Mouse (Mus musculus) hindbrain, embryonic 12.5 days (tissue): ENCODE results near the gene Fndc7. TPM values are rescaled to one million over a fixed set of nuclear protein-coding genes. Genes with fewer than 3 reads are reported as not detected.
"Not testable (repeated sequence)": the region's sequence is repeated elsewhere in the genome, so short reads cannot be mapped to it uniquely, and the experiment has no call there.

Experiments
- ATAC-seq: fragments of 200-750 bp; cut with Nextera tagmentation; 2 replicates; pipeline ENCODE4 v1.8.0; 2017; ENCODE audit warnings: moderate TSS enrichment; ENCODE audit not compliant: low FRiP score
- H3K27ac ChIP-seq: fragments of 300-500 bp; sonication (generic); 2 replicates; pipeline ENCODE4 v1.5.1; 2016; ENCODE audit warnings: mild to moderate bottlenecking
- H3K27me3 ChIP-seq: fragments of 300-500 bp; sonication (generic); 2 replicates; pipeline ENCODE4 v1.6.1; 2016; ENCODE audit warnings: mild to moderate bottlenecking
- H3K36me3 ChIP-seq: fragments of 300-500 bp; sonication (generic); 2 replicates; pipeline ENCODE4 v1.6.1; 2016; ENCODE audit warnings: mild to moderate bottlenecking
- H3K4me1 ChIP-seq: fragments of 300-500 bp; sonication (generic); 2 replicates; pipeline ENCODE4 v1.6.1; 2016
- H3K4me2 ChIP-seq: fragments of 300-500 bp; sonication (generic); replicated peaks from 2 replicates; pipeline ENCODE4 v1.6.1; 2016; ENCODE audit warnings: mild to moderate bottlenecking
- H3K4me3 ChIP-seq: fragments of 300-500 bp; sonication (generic); 2 replicates; pipeline ENCODE4 v1.5.1; 2016; ENCODE audit warnings: mild to moderate bottlenecking
- H3K9ac ChIP-seq: fragments of 300-500 bp; sonication (generic); 2 replicates; pipeline ENCODE4 v1.6.1; 2016; ENCODE audit warnings: mild to moderate bottlenecking, moderate library complexity
- H3K9me3 ChIP-seq: fragments of 300-500 bp; sonication (generic); replicated peaks from 2 replicates; pipeline ENCODE4 v1.6.1; 2016; ENCODE audit warnings: mild to moderate bottlenecking
- WGBS: fragments of 180-500 bp; shearing (Covaris S2); methylation state at CpG from one replicate; pipeline ENCODE4 v1.1.7; 2016; 5-methylcytosine and 5-hydroxymethylcytosine counted together
- polyA plus RNA-seq: library from polyadenylated mRNA; unstranded; fragments of >200 nt; fragmentation: Nextera tagmentation; extraction: Ambion mirVana; gene quantifications from 2 replicates; pipeline ENCODE4 v1.2.1, GENCODE M21; 2016

Fndc7 gene
- polyA plus RNA-seq, 1 experiment from 2014 or later, result 0.12 TPM

DNA sequence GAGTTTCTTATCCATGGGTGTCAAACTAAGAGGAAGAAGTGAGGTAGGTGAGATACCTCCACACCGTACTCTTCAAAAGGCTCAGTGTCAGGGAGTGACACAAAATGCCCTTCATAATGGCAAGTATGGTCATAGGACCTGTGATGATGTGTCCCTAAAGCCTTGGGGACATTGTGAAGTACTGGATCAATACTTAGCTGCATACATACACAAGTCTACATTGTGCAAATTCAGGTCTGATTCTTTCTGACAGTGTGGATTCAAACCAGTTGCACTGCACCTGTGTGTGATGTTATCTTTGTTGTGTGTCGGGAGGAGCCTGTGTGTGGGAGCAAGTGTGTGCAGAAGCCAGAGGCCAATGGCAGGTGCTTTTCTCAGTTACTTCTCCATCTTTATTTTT is 38.7 kb downstream of the Fndc7 start:
- no peak overlapping the region for H3K27ac ChIP-seq
- no peak overlapping the region for H3K9ac ChIP-seq
- H3K4me3 ChIP-seq, result no peak overlapping the region
- WGBS, result 87% methylated on average over 2 of the region's 2 CpGs
- peaks cover 11% of the 10 kb centered on the region for H3K4me1 ChIP-seq
- no peak for ATAC-seq
- no peaks in the 10 kb centered on the region for H3K36me3 ChIP-seq
- no peak overlapping the region for H3K4me2 ChIP-seq
- no peaks in the 10 kb centered on the region for H3K9me3 ChIP-seq
- H3K27me3 ChIP-seq, result no peaks in the 10 kb centered on the region

DNA sequence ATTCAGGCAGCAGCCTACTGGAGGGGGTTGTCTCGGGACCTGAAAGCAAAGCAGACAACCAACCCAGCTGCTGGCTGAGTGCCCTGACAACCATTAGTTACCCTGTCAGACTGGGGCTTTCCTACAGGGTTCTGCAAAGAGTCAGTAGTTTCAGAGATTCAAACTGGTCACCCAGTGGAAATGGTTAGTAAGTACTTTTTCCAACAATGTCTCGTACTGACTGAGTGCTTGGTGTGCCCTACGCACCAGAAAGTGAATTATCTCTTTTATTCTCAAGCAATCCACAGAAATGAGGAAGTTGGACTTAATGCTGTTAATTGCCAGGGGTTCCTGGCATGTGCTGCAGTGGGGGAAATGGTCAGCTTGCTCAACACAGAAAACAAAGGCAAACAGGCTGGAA is 39.3 kb downstream of the Fndc7 start:
- 58% methylated on average over 3 of the region's 3 CpGs for WGBS
- H3K4me3 ChIP-seq, result no peak overlapping the region
- no peaks in the 10 kb centered on the region for H3K27me3 ChIP-seq
- H3K9ac ChIP-seq, result no peak overlapping the region
- no peaks in the 10 kb centered on the region for H3K36me3 ChIP-seq
- no peak for ATAC-seq
- peaks cover 7% of the 10 kb centered on the region for H3K4me1 ChIP-seq
- no peak overlapping the region for H3K27ac ChIP-seq
- no peaks in the 10 kb centered on the region for H3K9me3 ChIP-seq
- H3K4me2 ChIP-seq, result no peak overlapping the region

GRCm38 (mm10) chr3:108846616-108847015 is 43.2 kb downstream of the Fndc7 start:
- ATAC-seq, result no peak
- Histone ChIP-seq H3K4me2 (no peak overlapping the region), H3K4me1 (no peaks in the 10 kb centered on the region), H3K36me3 (no peaks in the 10 kb centered on the region), H3K27me3 (no peaks in the 10 kb centered on the region), H3K9ac (no peak overlapping the region), H3K4me3 (no peak overlapping the region), H3K9me3 (no peaks in the 10 kb centered on the region), H3K27ac (no peak overlapping the region)
- WGBS, result 82% methylated on average over 3 of the region's 3 CpGs

DNA sequence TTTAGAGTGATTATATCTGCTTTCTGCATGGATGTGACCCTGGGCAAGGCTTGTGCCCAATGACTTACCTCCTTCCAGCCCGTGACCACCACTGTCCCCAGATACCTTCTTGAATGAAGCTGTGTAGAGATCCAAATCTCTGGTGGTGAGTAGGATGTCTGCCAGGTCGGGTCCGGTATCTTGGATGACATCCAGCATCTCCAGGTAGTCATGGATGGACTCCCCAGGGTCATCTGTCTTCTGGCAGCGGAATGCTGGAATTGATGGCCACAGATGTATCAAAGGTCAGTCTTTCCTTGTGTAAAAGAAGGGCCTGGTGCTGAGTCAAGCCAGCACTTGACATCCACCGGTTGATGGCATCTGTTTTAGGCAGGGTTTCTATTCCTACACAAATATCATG is 45.3 kb downstream of the Fndc7 start:
- Histone ChIP-seq H3K36me3 (no peaks in the 10 kb centered on the region), H3K9ac (no peak overlapping the region), H3K27ac (no peak overlapping the region), H3K27me3 (no peaks in the 10 kb centered on the region), H3K9me3 (no peaks in the 10 kb centered on the region), H3K4me2 (no peak overlapping the region), H3K4me1 (peaks cover under 1% of the 10 kb centered on the region; the same call in 1 of the 2 replicates), H3K4me3 (no peak overlapping the region)
- WGBS, result 82% methylated on average over 5 of the region's 5 CpGs
- no peak for ATAC-seq

DNA sequence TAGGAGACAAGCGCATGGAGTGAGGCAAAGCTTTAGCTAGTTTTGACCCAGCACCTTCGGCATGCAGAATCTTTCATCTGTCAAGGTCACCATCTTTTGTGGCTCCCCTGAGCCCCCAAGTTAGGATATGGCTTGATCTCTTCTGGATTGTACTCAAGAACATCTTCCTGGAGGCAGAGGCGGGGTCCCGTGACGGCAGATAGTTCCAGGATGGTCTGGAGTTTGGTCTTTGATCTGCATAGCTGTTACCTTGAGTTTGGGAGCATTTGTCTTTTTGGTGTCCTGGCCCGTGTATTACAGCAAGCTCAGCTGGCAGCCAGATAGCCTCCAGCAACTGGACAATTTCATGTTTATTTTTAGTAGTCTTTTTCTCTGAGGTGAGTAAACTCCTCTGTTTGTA is 45.8 kb downstream of the Fndc7 start:
- H3K4me1 ChIP-seq, result peaks cover 4% of the 10 kb centered on the region
- WGBS, result 92% methylated on average over 6 of the region's 6 CpGs
- H3K27me3 ChIP-seq, result no peaks in the 10 kb centered on the region
- no peaks in the 10 kb centered on the region for H3K36me3 ChIP-seq
- ATAC-seq, result no peak
- H3K4me3 ChIP-seq, result no peak overlapping the region
- no peaks in the 10 kb centered on the region for H3K9me3 ChIP-seq
- H3K27ac ChIP-seq, result no peak overlapping the region
- no peak overlapping the region for H3K4me2 ChIP-seq
- H3K9ac ChIP-seq, result no peak overlapping the region

- no peaks in the 10 kb centered on the region for H3K27me3 ChIP-seq
- no peaks in the 10 kb centered on the region for H3K9me3 ChIP-seq
- no peak overlapping the region for H3K9ac ChIP-seq
- peak; percentile 65 for ATAC-seq
- no peak overlapping the region for H3K27ac ChIP-seq
- peak overlapping the region; percentile 74 for H3K4me2 ChIP-seq
- H3K4me3 ChIP-seq, result peak overlapping the region; percentile 70
- no peaks in the 10 kb centered on the region for H3K36me3 ChIP-seq
- WGBS, result 60% methylated on average over 4 of the region's 4 CpGs
- peaks cover 5% of the 10 kb centered on the region for H3K4me1 ChIP-seq
Measured at GRCm38 (mm10) chr3:108840716-108841054, 49.1 kb downstream of the Fndc7 start.

- peak within 1 kb of the TSS; percentile 70 for H3K4me3 ChIP-seq
- H3K4me2 ChIP-seq, result peak within 1 kb of the TSS; percentile 74
- H3K27me3 ChIP-seq, result no peaks in the 10 kb centered on the region
- H3K9me3 ChIP-seq, result no peaks in the 10 kb centered on the region
- H3K27ac ChIP-seq, result peak within 1 kb of the TSS; percentile 66
- H3K36me3 ChIP-seq, result no peaks in the 10 kb centered on the region
- peak; percentile 97 for ATAC-seq
- peaks cover 5% of the 10 kb centered on the region for H3K4me1 ChIP-seq
- peak within 1 kb of the TSS; percentile 60 for H3K9ac ChIP-seq
- under 1% methylated on average over 56 of the region's 56 CpGs for WGBS
Measured at GRCm38 (mm10) chr3:108840000-108840715, 49.6 kb downstream of the Fndc7 start, which contains the start of gene Stxbp3. TSS of gene Stxbp3 (minus strand) at chr3:108840526.

- Histone ChIP-seq H3K36me3 (no peaks in the 10 kb centered on the region), H3K9ac (peak overlapping the region; percentile 60), H3K4me2 (peak overlapping the region; percentile 74), H3K4me3 (peak overlapping the region; percentile 70), H3K27me3 (no peaks in the 10 kb centered on the region), H3K9me3 (no peaks in the 10 kb centered on the region), H3K4me1 (peaks cover 5% of the 10 kb centered on the region), H3K27ac (peak overlapping the region; percentile 66; the same call in 1 of the 2 replicates)
- no peak for ATAC-seq
- WGBS, result 9% methylated on average over 8 of the region's 8 CpGs
Measured at GRCm38 (mm10) chr3:108839647-108839999, 50.2 kb downstream of the Fndc7 start.

DNA sequence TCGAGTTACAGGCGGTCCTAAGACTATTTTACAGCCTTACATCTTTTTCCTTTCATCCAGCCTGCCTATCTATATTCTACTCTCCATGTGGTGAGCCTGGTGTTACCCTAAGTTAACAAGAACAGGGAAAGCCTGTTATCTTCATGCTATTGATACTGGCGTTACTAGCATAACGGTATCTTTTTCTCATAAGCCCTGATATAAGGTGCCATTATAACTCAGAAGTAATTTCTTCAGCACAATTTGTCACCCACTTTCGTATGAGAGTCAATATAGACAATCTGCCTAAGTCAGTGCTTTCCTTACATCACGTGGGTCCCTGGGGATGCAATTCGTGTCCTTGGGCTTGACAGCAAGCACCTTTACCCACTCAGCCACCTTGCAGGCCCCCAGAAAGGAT is 50.8 kb downstream of the Fndc7 start:
- H3K9ac ChIP-seq, result no peak overlapping the region
- no peaks in the 10 kb centered on the region for H3K27me3 ChIP-seq
- WGBS, result 86% methylated on average over 7 of the region's 7 CpGs
- peak overlapping the region; percentile 74 for H3K4me2 ChIP-seq
- no peak for ATAC-seq
- H3K4me3 ChIP-seq, result peak overlapping the region; percentile 70; the same call in 1 of the 2 replicates
- no peak overlapping the region for H3K27ac ChIP-seq
- H3K36me3 ChIP-seq, result 0 out of 2 replicates have a peak, but pooled peaks cover 3% of the 10 kb centered on the region
- H3K4me1 ChIP-seq, result peaks cover 5% of the 10 kb centered on the region
- H3K9me3 ChIP-seq, result no peaks in the 10 kb centered on the region

DNA sequence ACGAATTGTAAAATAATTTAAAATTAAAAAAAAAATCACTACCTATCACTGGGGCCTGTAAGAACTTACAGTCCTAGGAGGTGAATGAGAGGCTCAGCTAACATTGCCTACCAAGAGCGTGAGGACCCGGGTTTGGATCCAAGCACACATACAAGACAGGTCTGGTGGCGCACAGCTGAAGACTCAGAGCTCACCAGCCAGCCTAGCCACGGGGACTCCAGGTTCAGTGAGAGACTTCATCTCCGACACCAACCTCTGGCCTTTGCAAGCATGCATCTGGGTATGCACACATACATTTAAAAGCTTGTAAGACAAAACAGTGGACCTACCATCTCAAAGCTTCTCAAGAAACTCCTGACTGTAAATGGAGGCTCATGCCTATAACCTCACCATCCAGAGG is 52.9 kb downstream of the Fndc7 start:
- Histone ChIP-seq H3K27ac (no peak overlapping the region), H3K9ac (no peak overlapping the region)
- 96% methylated on average over 6 of the region's 6 CpGs for WGBS

DNA sequence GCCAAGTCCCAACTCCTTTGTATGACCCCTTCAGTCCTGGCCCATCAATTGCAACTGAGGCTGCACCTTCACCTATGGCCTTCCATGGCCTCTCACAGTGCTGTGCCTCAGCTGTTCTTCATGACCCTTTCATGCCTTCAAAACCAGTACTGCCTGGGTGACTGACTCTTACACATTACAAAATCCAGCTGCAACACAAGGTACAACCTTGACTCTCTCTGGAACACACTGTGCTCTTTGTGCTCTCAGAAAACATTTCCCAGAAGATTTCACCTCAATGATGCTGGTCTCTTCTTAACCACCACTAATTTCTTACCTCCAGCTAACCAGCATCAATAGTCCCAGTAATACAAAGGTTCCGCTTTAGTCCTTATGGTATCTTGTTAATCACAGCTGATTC is 56.1 kb downstream of the Fndc7 start:
- WGBS, result 98% methylated on average over 1 of the region's 1 CpGs
- not testable (repeated sequence) for H3K36me3 ChIP-seq, ATAC-seq

More for the DNA sequence above, 52.9 kb downstream of the Fndc7 start:
- Histone ChIP-seq H3K36me3 (0 out of 2 replicates have a peak, but pooled peaks cover 3% of the 10 kb centered on the region), H3K27me3 (no peaks in the 10 kb centered on the region), H3K9me3 (no peaks in the 10 kb centered on the region), H3K4me3 (no peak overlapping the region), H3K4me2 (no peak overlapping the region), H3K4me1 (peaks cover 5% of the 10 kb centered on the region)
- no peak for ATAC-seq

DNA sequence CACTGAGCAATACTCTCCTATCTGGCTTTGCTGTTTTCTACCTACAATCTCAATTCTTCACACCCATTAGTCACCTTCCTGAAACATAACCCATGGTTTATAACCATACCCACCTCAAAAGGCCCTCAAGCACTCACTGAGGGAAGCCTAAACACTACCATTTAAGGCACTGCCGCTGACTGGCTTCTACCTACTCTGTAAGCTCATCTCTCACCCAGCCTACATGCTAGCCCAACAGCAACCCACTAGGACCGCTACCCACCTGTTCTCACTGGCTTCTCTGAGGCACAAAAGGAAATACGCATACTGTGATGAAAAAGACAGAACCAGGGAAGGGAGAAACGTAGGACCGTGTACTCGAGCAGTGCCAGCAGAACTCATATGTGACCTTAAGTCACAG is 58.1 kb downstream of the Fndc7 start:
- 95% methylated on average over 6 of the region's 6 CpGs for WGBS
- Histone ChIP-seq H3K9me3 (no peaks in the 10 kb centered on the region), H3K27me3 (no peaks in the 10 kb centered on the region), H3K27ac (no peak overlapping the region), H3K36me3 (0 out of 2 replicates have a peak, but pooled peaks cover 3% of the 10 kb centered on the region), H3K4me1 (no peaks in the 10 kb centered on the region), H3K4me3 (no peak overlapping the region), H3K4me2 (no peak overlapping the region), H3K9ac (no peak overlapping the region)
- no peak for ATAC-seq

More for the DNA sequence above, 56.1 kb downstream of the Fndc7 start:
- H3K4me2 ChIP-seq, H3K4me1 ChIP-seq, H3K9me3 ChIP-seq, H3K27ac ChIP-seq, H3K4me3 ChIP-seq, H3K27me3 ChIP-seq, H3K9ac ChIP-seq: not testable (repeated sequence)

DNA sequence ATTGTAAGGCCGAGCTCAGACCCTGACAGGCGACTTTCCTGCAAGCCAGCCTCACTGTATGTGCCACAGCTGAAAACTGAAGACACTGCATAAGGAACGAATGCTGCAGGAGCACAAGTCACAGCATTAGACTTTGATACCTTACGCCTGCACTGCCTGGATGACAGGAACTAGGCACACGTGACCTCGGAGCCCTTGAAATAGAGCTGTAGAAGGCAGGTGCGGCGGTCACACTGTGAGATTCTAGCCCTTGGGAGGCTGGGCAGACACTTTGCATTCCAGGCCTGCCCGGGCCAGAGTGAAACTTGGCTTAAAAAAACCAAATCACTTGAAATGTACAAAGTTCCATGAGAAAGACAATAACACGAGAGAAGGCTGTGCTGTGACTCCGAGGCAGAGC is 59.3 kb downstream of the Fndc7 start:
- peaks cover 8% of the 10 kb centered on the region; the same call in 1 of the 2 replicates for H3K36me3 ChIP-seq
- no peak for ATAC-seq

More for the DNA sequence above, 59.3 kb downstream of the Fndc7 start:
- no peak overlapping the region for H3K4me3 ChIP-seq
- WGBS, result 87% methylated on average over 11 of the region's 11 CpGs
- no peak overlapping the region for H3K9ac ChIP-seq
- no peaks in the 10 kb centered on the region for H3K27me3 ChIP-seq
- H3K27ac ChIP-seq, result no peak overlapping the region
- no peaks in the 10 kb centered on the region for H3K9me3 ChIP-seq
- no peak overlapping the region for H3K4me2 ChIP-seq
- no peaks in the 10 kb centered on the region for H3K4me1 ChIP-seq
